Mouse (Mus musculus): ENCODE data around the gene Defb35.

DNA sequence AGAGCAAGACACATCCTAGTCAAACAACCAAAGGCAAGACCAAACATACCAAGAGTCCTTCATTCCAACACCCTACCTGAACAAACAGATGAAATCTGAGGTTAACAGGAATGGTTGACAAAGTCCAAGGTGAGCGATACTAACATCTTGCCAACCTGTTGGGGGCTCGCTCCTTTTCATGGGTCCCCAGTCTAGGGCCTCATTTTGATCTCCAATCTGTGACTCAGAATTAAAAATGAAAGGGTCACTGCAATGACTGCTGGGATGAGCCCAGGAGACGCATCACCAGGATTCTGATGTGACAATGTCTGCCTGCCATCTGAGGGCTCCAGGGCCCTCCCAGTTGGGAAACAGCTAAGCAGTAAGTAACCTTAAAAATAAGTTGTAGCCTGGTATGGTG, 31.3 kb downstream of the Defb35 start, which contains the start of gene Ccdc70:
- no peak for TF ChIP-seq EP300 (IDR thresholded peaks at IDR 0.05; ENCODE audit: low read depth)
- no peak for TF ChIP-seq CTCF (IDR thresholded peaks at IDR 0.05; ENCODE audit: low read depth)

Data from heart, postnatal 0 days (tissue).